Mouse (Mus musculus) fibroblast of lung, adult 2 months (primary cell): ENCODE data around the gene Clec4g.

ENCODE experiments used
- DNase-seq: peaks from one replicate; pipeline ENCODE4 v3.0.0-alpha.2; 2011; ENCODE audit warnings: low read depth

Clec4g gene

GRCm38 (mm10) chr8:3679236-3679635 lies 41.2 kb downstream of the Clec4g start:
- no peak for DNase-seq

- no peak for DNase-seq
Measured at GRCm38 (mm10) chr8:3678831-3679230, 41.6 kb downstream of the Clec4g start.

- DNase-seq = no peak
Measured at GRCm38 (mm10) chr8:3676993-3677579, 43.4 kb downstream of the Clec4g start.

- peak; percentile 75 for DNase-seq
Measured at GRCm38 (mm10) chr8:3676131-3676992, 44.1 kb downstream of the Clec4g start, which contains the start of gene Trappc5. TSS of gene Trappc5 (plus strand) at chr8:3676299.

- no peak for DNase-seq
Measured at GRCm38 (mm10) chr8:3674671-3675070, 45.8 kb downstream of the Clec4g start.

- peak; percentile 54 for DNase-seq
Measured at GRCm38 (mm10) chr8:3671980-3672491, 48.4 kb downstream of the Clec4g start, which contains the start of gene Fcor. TSS of gene Fcor (minus strand) at chr8:3672362.

GRCm38 (mm10) chr8:3670388-3670787 lies 50.1 kb downstream of the Clec4g start:
- no peak for DNase-seq

GRCm38 (mm10) chr8:3665507-3665906 lies 54.9 kb downstream of the Clec4g start, which contains the start of gene Mcemp1:
TSS of gene Mcemp1 (plus strand) at chr8:3665754.
- no peak for DNase-seq

- no peak for DNase-seq
Measured at GRCm38 (mm10) chr8:3664405-3664804, 56.0 kb downstream of the Clec4g start.

- DNase-seq = no peak
Measured at GRCm38 (mm10) chr8:3660889-3661288, 59.6 kb downstream of the Clec4g start.
